Mouse (Mus musculus) testis, adult 2 months (tissue): ENCODE measurements around the gene Med31.

Experiments used
- CTCF ChIP-seq: fragments of 200-500 bp; IDR thresholded peaks from 2 replicates; pipeline ENCODE4 v1.5.1; 2012; ENCODE audit warnings: low read depth, mild to moderate bottlenecking, inconsistent platforms, low read length, moderate library complexity; ENCODE audit not compliant: control insufficient read depth, insufficient read depth, insufficient replicate concordance
- POLR2A ChIP-seq: fragments of 200-500 bp; IDR thresholded peaks from 2 replicates; pipeline ENCODE4 v1.6.1; 2012; ENCODE audit warnings: low read depth, mild to moderate bottlenecking, inconsistent platforms, low read length, moderate library complexity; ENCODE audit not compliant: control insufficient read depth

DNA sequence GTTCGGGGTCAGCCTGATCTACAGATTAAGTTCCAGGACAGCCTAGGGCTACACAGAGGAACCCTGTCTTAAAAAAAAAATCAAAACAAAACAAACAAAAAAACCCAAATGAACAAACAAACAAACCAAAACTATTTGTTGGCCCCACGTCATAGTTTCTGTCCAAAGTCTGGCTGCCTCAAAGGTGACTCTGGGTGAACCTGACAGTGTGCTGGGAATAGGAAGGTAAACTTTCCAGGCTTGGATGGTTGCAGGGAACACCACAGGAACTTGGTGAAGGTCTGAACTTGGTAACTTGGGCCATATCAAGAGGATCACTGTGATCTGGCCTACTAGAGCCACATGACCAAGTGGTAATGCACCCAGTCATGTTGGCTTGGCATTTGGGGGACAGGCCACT, 41.0 kb upstream of the Med31 start:
- TF ChIP-seq CTCF: no peak
- TF ChIP-seq POLR2A: no peak
